Mouse (Mus musculus) ES-Bruce4 (cell line): ENCODE results near the gene Aox1.

Experiments
- CTCF ChIP-seq: IDR thresholded peaks from one replicate; pipeline ENCODE4 v1.8.1; 2011; ENCODE audit warnings: low read depth, low read length
- POLR2A ChIP-seq: IDR thresholded peaks from one replicate; pipeline ENCODE4 v1.8.1; 2011; ENCODE audit warnings: low read length; ENCODE audit not compliant: insufficient read depth

DNA sequence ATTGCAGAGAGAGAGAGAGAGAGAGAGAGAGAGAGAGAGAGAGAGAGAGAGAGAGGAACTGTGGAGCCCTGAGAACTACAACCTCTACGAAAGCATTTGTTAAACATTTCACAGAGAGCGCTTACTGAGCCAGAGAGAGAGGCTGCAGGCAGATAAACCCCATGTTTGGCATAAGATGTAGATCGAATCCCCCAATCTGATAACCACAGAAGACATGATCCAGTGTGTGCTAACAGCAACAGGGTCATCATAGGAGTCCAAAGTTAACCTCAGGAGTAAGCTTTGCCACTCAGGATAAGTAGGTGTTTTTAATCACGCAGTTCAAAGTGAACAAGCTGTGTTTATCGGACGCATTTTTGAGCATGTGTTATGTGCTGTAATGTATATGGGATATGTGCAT, 67.6 kb downstream of the Aox1 start:
- TF ChIP-seq POLR2A = no peak
- no peak for TF ChIP-seq CTCF
